Mouse (Mus musculus) right cerebral cortex, postnatal 4 days (tissue): ENCODE results near the gene Cenpe.

ENCODE experiments used
- DNase-seq: peaks from one replicate; pipeline ENCODE4 v3.0.0-alpha.2; 2022

The Cenpe gene

GRCm38 (mm10) chr3:135281701-135282100 lies 69.4 kb downstream of the Cenpe start:
- no peak for DNase-seq

DNA sequence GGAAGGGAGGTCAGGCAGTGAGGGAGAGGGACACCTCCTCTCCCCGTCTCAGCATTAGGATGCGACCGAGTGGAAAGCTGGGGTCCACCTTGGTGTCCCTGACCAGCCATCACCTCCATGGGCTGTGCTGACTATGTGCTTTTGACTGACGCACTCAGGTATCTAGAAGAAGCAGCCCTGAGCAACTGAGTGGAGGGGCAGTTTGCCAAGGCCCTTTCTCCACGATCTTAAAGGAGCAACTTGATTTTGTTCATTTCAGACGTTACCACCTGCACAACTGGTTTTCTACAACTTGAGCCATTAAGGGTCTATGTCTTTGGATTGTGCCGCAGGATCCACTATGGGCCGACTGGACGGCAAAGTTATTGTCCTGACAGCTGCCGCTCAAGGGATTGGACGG lies 72.9 kb downstream of the Cenpe start:
- no peak for DNase-seq

DNA sequence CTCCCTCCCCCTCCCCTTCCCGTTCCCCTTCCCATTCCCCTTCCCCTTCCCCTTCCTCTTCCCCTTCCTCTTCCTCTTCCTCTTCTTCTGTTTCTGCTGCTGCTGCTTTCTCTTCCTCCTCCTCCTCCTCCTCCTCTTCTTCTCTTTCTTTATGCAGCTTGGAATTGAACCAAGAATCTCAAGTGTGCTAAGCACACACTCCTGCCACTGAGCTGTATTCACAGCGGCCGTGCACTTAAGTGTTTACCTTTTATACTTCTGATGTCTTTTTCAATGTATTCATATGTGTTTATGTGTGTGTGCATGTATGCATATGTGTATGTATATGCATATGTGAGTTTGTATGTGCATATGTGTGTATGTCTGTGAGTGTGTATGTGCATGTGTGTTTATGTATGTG lies 73.5 kb downstream of the Cenpe start:
- no peak for DNase-seq

DNA sequence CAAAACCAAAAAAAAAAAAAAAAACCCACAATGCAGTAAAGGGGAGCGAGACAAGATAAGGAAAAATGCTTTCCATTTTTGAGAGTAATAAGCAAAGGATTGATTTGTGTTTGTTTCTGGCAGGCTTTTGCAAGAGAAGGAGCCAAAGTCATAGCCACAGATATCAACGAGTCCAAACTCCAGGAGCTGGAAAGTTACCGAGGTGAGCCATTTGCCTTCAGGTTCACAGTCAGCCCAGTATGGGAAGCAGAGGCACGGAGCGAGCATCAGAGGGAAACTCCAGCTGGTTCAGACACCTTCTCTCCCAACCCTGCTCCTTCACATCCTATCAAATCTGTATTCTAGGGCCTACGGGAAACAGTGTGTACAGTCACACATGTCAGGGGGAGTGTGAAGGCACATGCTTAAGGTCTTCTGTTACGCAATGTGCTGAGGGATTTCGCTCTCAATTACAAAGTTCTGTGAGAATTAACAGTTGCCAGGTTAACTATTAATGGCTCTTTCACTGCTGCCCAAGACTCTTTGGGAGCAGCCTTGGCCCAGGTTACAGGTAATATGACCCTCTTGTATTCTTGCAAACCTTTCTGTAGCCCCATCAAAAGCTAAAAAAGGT lies 75.9 kb downstream of the Cenpe start:
- no peak for DNase-seq

GRCm38 (mm10) chr3:135289148-135289547 lies 76.8 kb downstream of the Cenpe start:
- DNase-seq = no peak

DNA sequence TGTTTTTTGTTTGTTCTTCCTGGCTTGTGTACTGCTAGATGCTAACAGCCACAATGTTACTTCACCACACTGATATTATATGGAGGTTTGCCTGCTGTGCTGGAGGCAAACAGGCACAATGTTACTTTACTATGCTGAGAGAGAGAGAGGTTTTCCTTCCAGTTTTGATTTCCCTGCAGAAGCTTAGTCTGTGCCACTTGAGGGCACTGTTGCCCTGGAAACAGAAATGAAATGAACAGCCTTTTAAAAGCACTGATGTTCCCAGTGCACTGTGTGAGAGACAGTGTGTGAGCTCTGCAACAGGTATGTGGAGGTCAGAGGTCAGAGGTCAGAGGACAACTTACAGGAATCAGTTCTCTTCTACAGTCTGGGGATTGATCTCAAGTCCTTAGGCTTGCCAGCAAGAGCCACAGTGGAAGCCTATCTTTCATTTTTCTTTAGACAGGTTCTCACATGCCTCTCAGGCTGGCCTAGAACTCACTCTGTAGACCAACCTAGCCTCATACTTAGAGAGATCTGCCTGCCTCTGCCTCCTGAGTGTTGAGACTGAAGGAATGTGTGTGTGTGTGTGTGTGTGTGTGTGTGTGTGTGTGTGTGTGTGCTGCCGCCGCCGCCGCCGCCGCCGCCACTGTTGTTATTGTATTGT lies 78.0 kb downstream of the Cenpe start:
- DNase-seq = peak; percentile 62

DNA sequence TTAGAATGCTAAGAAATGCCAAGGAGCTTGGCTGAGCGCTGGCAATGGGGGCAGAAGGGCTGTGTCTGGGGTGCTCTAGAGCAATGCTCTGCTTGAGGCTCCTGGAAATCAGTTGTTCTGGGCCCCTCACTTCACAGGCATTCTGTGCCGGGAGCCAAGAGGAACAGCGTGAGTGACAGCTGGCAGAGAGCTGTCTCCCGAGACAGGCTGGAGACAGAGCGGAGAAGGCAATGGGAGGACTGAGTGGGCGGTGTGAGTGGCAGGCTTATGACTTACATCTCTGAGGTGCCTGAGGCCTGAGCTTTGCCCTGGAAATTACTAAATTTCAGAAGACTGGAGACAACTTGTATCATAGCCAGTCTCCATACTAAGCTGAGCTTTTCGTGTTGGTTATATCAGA lies 81.4 kb downstream of the Cenpe start:
- DNase-seq = no peak

DNA sequence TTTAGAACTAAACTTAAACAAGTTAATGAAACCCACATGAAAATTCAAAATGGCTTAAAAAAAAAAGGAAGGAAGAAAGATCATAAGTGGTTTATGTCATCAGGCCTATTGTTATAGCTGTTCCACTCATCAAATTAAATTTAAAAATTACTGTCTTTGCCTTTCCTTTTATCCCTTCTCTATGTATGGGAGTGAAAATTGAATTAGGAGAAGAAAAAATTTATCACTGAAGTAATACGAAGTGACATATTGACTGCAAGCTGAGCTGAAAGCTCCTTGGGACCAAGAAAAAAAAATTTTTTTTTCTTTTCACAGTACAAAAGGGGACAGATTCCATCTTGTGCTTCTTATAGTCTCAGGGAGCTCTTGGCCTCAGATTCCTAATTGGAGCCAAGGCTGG lies 83.2 kb downstream of the Cenpe start:
- DNase-seq = no peak

DNA sequence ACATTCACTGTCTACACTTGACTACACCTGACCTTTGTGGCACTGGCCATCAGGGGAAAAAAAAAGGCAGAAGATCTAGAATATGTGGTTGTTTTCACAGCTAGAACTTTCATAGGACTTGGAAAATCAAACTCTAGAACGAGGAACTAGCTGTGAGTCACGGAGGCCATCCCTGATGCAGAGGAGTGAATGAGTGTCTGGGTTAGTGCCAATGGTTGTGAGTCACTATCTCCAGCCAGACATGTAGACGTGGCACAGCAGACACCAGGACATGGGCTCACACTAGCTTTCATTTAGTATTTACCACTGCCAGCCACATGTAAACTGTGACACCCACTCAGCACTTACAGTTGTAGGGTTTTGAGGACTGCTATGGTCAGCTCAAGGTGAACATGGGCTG lies 86.2 kb downstream of the Cenpe start:
- no peak for DNase-seq

DNA sequence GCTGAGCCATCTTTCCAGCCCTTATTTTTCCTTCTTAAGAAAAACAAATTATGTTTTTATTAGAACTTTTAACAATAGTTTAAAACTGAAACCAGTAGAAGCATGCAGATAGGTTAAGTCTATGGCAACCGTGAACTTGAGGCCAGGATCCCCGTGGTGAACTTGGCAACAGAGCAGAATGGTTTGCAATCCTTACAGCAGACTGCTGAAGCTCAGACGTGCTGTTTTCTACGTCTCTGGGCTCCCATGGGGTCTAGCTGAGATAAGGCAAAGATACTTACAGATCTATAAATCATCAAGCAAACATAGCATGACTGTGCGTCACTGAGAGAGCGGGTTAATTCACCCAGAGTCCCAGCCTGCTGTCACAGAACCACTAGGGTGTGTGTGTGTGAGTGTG lies 87.7 kb downstream of the Cenpe start:
- no peak for DNase-seq

GRCm38 (mm10) chr3:135304060-135304459 lies 91.7 kb downstream of the Cenpe start:
- no peak for DNase-seq

- DNase-seq = no peak
Measured at GRCm38 (mm10) chr3:135304566-135304965, 92.2 kb downstream of the Cenpe start.

DNA sequence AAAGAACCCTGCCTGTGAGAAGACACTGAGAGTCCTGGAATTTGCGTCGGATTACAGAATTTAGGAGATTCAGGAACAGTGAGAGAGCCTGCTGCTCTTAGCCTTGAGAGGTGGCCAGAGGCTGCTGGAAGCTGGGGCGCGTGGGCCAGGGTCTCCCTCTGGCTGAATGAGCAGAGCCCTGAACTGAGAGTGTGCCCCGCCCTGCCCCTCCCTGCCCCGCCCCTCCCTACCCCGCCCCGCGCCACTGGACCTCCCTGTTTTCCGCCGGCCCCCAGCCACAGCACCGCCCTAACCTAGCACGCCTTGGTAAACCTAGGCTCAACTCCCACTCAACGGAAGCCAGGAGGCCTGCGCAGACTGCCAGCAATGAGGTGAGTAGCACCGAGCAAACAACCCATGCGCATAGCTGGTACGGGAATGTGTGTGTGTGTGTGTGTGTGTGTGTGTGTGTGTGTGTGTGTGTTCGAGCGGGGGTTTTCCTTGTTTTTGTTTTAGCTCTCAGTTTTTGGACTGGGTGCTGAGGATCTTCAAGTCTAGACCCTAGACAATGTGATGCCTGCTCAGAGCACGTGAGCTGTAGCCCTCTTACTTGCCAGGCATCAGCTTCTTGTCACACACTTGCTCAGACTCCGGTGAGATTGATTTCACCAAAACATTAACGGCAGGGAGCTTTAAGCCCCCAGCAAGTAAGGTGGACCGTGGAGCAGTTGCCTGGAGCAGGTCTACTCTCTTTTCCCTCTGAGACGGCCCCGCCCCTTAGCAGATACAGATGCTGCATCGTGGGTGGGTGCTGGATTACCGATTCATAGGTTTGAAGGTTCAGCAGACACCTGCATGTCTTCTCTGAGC lies 95.3 kb downstream of the Cenpe start, which contains the start of gene Slc9b2:
Gene Slc9b2 (plus strand): TSS at position 290 of the 849 bp plus-strand sequence.
- DNase-seq = peak; percentile 26

- no peak for DNase-seq
Measured at GRCm38 (mm10) chr3:135312916-135313491, 100.7 kb downstream of the Cenpe start.

GRCm38 (mm10) chr3:135313727-135314126 lies 101.4 kb downstream of the Cenpe start:
- DNase-seq = no peak

DNA sequence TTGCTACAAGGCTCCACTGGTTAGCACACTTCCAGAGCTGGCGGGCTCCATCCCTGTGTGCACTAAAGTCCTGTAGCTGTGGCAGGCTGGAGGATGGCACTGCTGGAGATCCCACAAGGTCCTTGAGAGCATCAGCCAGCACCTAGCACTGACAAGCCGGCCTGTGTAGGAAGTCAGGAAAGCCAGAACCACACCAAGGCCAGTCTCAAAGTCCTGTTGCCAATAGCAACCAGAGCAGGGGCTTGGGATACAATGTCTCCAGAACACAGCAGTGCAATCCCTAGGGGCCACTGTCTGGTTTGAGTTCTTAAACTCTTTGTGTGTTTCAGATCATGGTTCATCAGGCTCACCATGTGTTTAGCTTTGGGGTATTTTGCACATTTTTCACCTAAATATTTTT lies 102.5 kb downstream of the Cenpe start:
- DNase-seq = no peak

DNA sequence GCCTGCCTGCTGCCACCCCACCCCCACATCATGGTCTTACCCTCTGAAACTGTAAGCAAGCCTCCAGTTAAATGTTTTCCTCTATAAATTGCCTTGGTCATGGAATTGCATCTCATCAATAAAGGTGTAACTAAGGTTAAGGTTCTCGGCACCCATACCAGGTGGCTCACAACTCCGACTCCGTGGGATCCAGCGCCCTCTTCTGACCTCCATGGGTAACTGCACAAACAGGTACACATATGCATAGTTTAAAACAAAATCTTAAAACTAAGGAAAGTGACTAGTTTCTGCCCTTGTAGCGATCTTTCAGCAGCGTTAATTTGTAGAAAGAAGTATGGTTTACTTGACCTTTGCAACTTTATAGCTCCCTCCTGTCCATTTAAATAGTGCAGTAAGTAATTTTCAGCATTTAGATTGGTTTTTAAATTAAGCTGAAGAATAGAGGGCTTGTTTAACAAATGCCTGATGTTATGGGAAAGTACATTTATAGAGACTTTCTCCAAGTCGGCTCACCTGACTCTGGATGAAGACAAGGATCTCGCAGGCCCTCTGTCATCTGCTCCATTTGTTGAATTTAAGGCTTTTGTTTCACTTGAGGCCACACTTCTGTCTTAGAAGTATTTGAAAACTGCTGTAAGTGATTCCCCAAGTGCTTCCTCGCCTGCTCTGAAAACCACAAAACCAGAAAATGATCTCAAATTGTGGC lies 103.5 kb downstream of the Cenpe start:
- DNase-seq = no peak

GRCm38 (mm10) chr3:135318331-135318730 lies 106.0 kb downstream of the Cenpe start:
- DNase-seq = no peak
